ENCODE assay signal across 21 mouse cellular contexts in genomic region chr5:105994218-105994617, GRCm38 (mm10).
"Had no signal": no experiment of that assay in that cellular context is flagged by ENCODE, and none has a peak within 500 bp of the region (broad histone marks: within the 10 kb centered on the region; RNA-seq: fewer than 3 reads in every experiment).

No protein-coding gene starts in this region.

- H3K9me3 ChIP-seq: heart, embryonic 15.5 days; hindbrain, embryonic 12.5 days; intestine, embryonic 15.5 days; limb, embryonic 10.5 days; limb, embryonic 12.5 days; liver, embryonic 13.5 days; liver, embryonic 15.5 days had no signal

- DNase-seq: gastrocnemius, postnatal 14 days; gastrocnemius, postnatal 36 days; heart, adult 18-20 months; heart, postnatal 36 days; kidney, adult 18-20 months; kidney, adult 8-10 months; kidney, postnatal 10 days; kidney, postnatal 25 days; kidney, postnatal 4 days; liver, embryonic 13.5 days; liver, postnatal 0 days had no signal

- H3K36me3 ChIP-seq: heart, embryonic 13.5 days; heart, embryonic 15.5 days; hindbrain, embryonic 12.5 days; intestine, embryonic 15.5 days; limb, embryonic 10.5 days; limb, embryonic 12.5 days; liver, embryonic 13.5 days; liver, embryonic 15.5 days had no signal

- H3K9ac ChIP-seq: heart, embryonic 13.5 days; heart, embryonic 15.5 days; hindbrain, embryonic 12.5 days; hindbrain, embryonic 14.5 days; intestine, embryonic 15.5 days; limb, embryonic 12.5 days; liver, embryonic 13.5 days; liver, embryonic 15.5 days; liver, postnatal 0 days had no signal

- H3K4me3 ChIP-seq: heart, embryonic 13.5 days; heart, embryonic 15.5 days; hindbrain, embryonic 12.5 days; intestine, embryonic 15.5 days; layer of hippocampus, adult 2 months; left cerebral cortex, adult 2 months; limb, embryonic 10.5 days; limb, embryonic 12.5 days; liver, embryonic 13.5 days; liver, embryonic 15.5 days had no signal

- H3K27me3 ChIP-seq: heart, embryonic 13.5 days; heart, embryonic 15.5 days; hindbrain, embryonic 12.5 days; intestine, embryonic 15.5 days; limb, embryonic 12.5 days; liver, embryonic 13.5 days; liver, embryonic 15.5 days had no signal

- H3K4me1 ChIP-seq: heart, embryonic 13.5 days; heart, embryonic 15.5 days; hindbrain, embryonic 12.5 days; intestine, embryonic 15.5 days; limb, embryonic 10.5 days; limb, embryonic 12.5 days; liver, embryonic 13.5 days; liver, embryonic 15.5 days had no signal

- H3K27ac ChIP-seq: heart, embryonic 13.5 days; heart, embryonic 15.5 days; hindbrain, embryonic 12.5 days; hindbrain, embryonic 14.5 days; intestine, embryonic 15.5 days; layer of hippocampus, adult 2 months; left cerebral cortex, adult 2 months; limb, embryonic 10.5 days; limb, embryonic 12.5 days; liver, embryonic 13.5 days; liver, embryonic 15.5 days had no signal
